Mouse (Mus musculus) left cerebral cortex, adult 18-20 months (tissue): ENCODE results near the gene Pon3. TPM values are rescaled to one million over a fixed set of nuclear protein-coding genes. Genes with fewer than 3 reads are reported as not detected.

Source experiments
- DNase-seq, 2 experiments: peaks; one replicate each; pipeline ENCODE4 v3.0.0; 2021 to 2022; ENCODE audit warnings: low spot score in 2 of 2, mixed read lengths in 1 of 2
- total RNA-seq, 2 experiments: library from RNA; stranded (reverse); gene quantifications; 2 replicates each; pipeline ENCODE4 v1.2.3; 2021

Gene Pon3
- total RNA-seq, 2 experiments from 2014 or later = 1.7 to 2.6 TPM

- no peak for DNase-seq
Observed at GRCm38 (mm10) chr6:5186229-5186950, 69.7 kb downstream of the Pon3 start.

GRCm38 (mm10) chr6:5180645-5181044 is 75.4 kb downstream of the Pon3 start:
- DNase-seq = no peak

- no peak for DNase-seq
Observed at GRCm38 (mm10) chr6:5179189-5179588, 76.9 kb downstream of the Pon3 start.

GRCm38 (mm10) chr6:5177967-5178891 is 77.9 kb downstream of the Pon3 start:
- no peak for DNase-seq

- DNase-seq = no peak
Observed at GRCm38 (mm10) chr6:5174179-5174812, 81.8 kb downstream of the Pon3 start.

- DNase-seq = no peak
Observed at GRCm38 (mm10) chr6:5172571-5172970, 83.5 kb downstream of the Pon3 start.

- DNase-seq = no peak
Observed at GRCm38 (mm10) chr6:5171418-5171817, 84.7 kb downstream of the Pon3 start.

Other genes starting within 250 kb of the Pon3 start
- gene Pon1, start 62.3 kb downstream of the Pon3 start, total RNA-seq = not detected
- gene Pon2, start 42.2 kb upstream of the Pon3 start, total RNA-seq = 10 to 100 TPM; 17.5 to 19.2 TPM
- gene Asb4, start 127.1 kb upstream of the Pon3 start, total RNA-seq = 1 to 10 TPM in 1 of 2 experiments, under 1 TPM in 1; 0.94 to 1.6 TPM
- 10 to 100 TPM; 14.5 to 14.6 TPM for gene Pdk4, start 240.0 kb upstream of the Pon3 start, total RNA-seq